Mouse (Mus musculus): ENCODE results near the gene Kctd15. TPM values are rescaled to one million over a fixed set of nuclear protein-coding genes. Genes with fewer than 3 reads are reported as not detected.

The Kctd15 gene
- 0.18 TPM for polyA plus RNA-seq (2014; fragmentation: Illumina TruSeq; extraction: RNeasy Lipid Tissue Mini Kit (QIAGEN cat#74804); ENCODE audit: low read depth, low replicate concordance)

DNA sequence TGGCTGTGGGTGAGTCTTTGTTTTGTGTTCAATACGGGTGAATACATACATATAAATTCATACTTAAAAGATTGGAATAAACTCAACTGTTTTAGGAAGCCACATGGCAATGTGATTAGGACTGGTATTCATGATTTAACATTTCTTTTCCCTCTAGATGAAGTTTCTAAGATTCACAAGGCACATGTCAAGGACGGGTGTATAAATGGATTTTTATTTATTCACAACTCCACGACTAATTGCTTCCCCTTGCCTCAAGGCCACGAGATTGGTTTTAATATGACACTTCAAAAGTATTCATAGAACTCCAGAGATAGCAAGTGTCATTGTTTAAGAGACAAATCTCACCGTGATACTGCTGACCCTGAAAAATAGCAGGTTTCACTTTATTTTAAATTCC lies at the start of gene Kctd15:
Kctd15 (minus strand) TSS at position 101 of the 400 bp plus-strand sequence.

Other genes starting within 250 kb of the Kctd15 start
- not detected for gene Chst8, start 156.0 kb upstream of the Kctd15 start, polyA plus RNA-seq (2014; fragmentation: Illumina TruSeq; extraction: RNeasy Lipid Tissue Mini Kit (QIAGEN cat#74804); ENCODE audit: low read depth, low replicate concordance)